ENCODE assay signal across 17 mouse cellular contexts in the genomic region with DNA sequence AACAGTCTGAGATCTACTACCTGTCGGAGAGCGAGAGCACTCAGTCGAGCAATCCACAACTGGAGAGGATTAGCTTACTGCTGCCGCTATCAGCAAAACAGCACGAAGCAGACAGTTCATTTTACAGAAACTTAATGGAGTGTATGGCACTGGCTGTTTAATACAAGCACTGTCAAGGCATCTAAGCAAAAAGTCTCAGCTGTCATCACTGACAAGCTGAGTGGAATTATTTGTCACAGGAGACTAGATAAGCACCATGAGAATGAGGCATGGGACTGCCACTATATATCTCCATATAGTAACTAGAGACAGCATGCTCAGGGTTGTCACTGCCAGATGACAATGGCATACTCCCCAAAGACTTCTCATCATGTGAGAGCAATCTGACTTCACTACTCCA.
DNase-seq lines count a peak whose midpoint lies in the region; ATAC-seq lines count a peak whose summit lies in the region.
"Had no signal": no experiment of that assay in that cellular context is flagged by ENCODE, and none has a peak within 500 bp of the region (broad histone marks: within the 10 kb centered on the region; RNA-seq: fewer than 3 reads in every experiment).

No protein-coding gene starts in this region.

- no peaks in the 10 kb centered on the region for H3K9me3 ChIP-seq in heart, embryonic 13.5 days
- no peaks in the 10 kb centered on the region for H3K9me3 ChIP-seq in midbrain, embryonic 14.5 days (ENCODE audit: control insufficient read depth, low read length)
- no peaks in the 10 kb centered on the region for H3K9me3 ChIP-seq in midbrain, embryonic 10.5 days (replicated peaks)
- no peaks in the 10 kb centered on the region for H3K9me3 ChIP-seq in midbrain, embryonic 16.5 days (replicated peaks; ENCODE audit: control insufficient read depth, low read length, poor library complexity, severe bottlenecking)
- H3K9me3 ChIP-seq: embryonic facial prominence, embryonic 12.5 days; liver, embryonic 13.5 days; lung, embryonic 15.5 days had no signal

- DNase-seq in heart, postnatal 10 days = no peak
- peak; percentile 23 for DNase-seq in midbrain, embryonic 14.5 days
- no peak for DNase-seq in midbrain, embryonic 10.5 days (ENCODE audit: low spot score)
- DNase-seq in cerebellum, adult 11 months = no peak
- DNase-seq in left cerebral cortex, postnatal 4 days = no peak
- DNase-seq: adrenal gland, postnatal 10 days; cerebellum, adult 18-20 months; heart, postnatal 4 days; liver, embryonic 13.5 days had no signal

- 0 out of 2 replicates have a peak overlapping the region, but pooled peaks have one; percentile 1 for H3K4me2 ChIP-seq in heart, embryonic 13.5 days
- no peak overlapping the region for H3K4me2 ChIP-seq in midbrain, embryonic 14.5 days (ENCODE audit: low read length)
- no peak overlapping the region for H3K4me2 ChIP-seq in midbrain, embryonic 16.5 days (ENCODE audit: low read length)
- H3K4me2 ChIP-seq: embryonic facial prominence, embryonic 12.5 days; heart, embryonic 11.5 days; liver, embryonic 13.5 days; lung, embryonic 15.5 days had no signal

- no peak for ATAC-seq in heart, embryonic 13.5 days (ENCODE audit: extremely low read depth, insufficient number of reproducible peaks, low FRiP score, low TSS enrichment)
- no peak for ATAC-seq in midbrain, embryonic 14.5 days (ENCODE audit: low FRiP score, low TSS enrichment)
- peak; percentile 76; the same call in 1 of the 2 replicates for ATAC-seq in midbrain, embryonic 16.5 days
- ATAC-seq: intestine, postnatal 0 days had no signal

- H3K4me3 ChIP-seq in heart, embryonic 13.5 days = no peak overlapping the region
- no peak overlapping the region for H3K4me3 ChIP-seq in midbrain, embryonic 14.5 days (replicated peaks; ENCODE audit: low read depth, low read length)
- H3K4me3 ChIP-seq in midbrain, embryonic 10.5 days = no peak overlapping the region
- no peak overlapping the region for H3K4me3 ChIP-seq in midbrain, embryonic 16.5 days (ENCODE audit: low read depth, low read length)
- H3K4me3 ChIP-seq: embryonic facial prominence, embryonic 12.5 days; liver, embryonic 13.5 days; lung, embryonic 15.5 days had no signal

- H3K27ac ChIP-seq in heart, embryonic 13.5 days (replicated peaks) = no peak overlapping the region
- no peak overlapping the region for H3K27ac ChIP-seq in midbrain, embryonic 14.5 days (replicated peaks; ENCODE audit: low read depth, low read length)
- H3K27ac ChIP-seq in midbrain, embryonic 10.5 days (replicated peaks) = no peak overlapping the region
- H3K27ac ChIP-seq in midbrain, embryonic 16.5 days (ENCODE audit: low read length) = no peak overlapping the region
- H3K27ac ChIP-seq: embryonic facial prominence, embryonic 12.5 days; liver, embryonic 13.5 days; lung, embryonic 15.5 days; macrophage; stomach, postnatal 0 days had no signal

- peaks cover 3% of the 10 kb centered on the region; the same call in 1 of the 2 replicates for H3K4me1 ChIP-seq in heart, embryonic 13.5 days
- no peaks in the 10 kb centered on the region for H3K4me1 ChIP-seq in midbrain, embryonic 14.5 days (ENCODE audit: control insufficient read depth, insufficient read depth, low read length)
- H3K4me1 ChIP-seq in midbrain, embryonic 10.5 days = no peaks in the 10 kb centered on the region
- peaks cover 2% of the 10 kb centered on the region; the same call in 1 of the 2 replicates for H3K4me1 ChIP-seq in midbrain, embryonic 16.5 days (ENCODE audit: control insufficient read depth, insufficient read depth, low read length)
- H3K4me1 ChIP-seq: embryonic facial prominence, embryonic 12.5 days; liver, embryonic 13.5 days; lung, embryonic 15.5 days had no signal

- no peak overlapping the region for H3K9ac ChIP-seq in heart, embryonic 13.5 days
- no peak overlapping the region for H3K9ac ChIP-seq in midbrain, embryonic 14.5 days (replicated peaks; ENCODE audit: low read length)
- no peak overlapping the region for H3K9ac ChIP-seq in midbrain, embryonic 16.5 days (ENCODE audit: low read depth, low read length)
- H3K9ac ChIP-seq: embryonic facial prominence, embryonic 12.5 days; liver, embryonic 13.5 days; lung, embryonic 15.5 days had no signal

- no peaks in the 10 kb centered on the region for H3K27me3 ChIP-seq in heart, embryonic 13.5 days (replicated peaks)
- H3K27me3 ChIP-seq in midbrain, embryonic 14.5 days (ENCODE audit: control insufficient read depth, insufficient read depth, low read length) = no peaks in the 10 kb centered on the region
- no peaks in the 10 kb centered on the region for H3K27me3 ChIP-seq in midbrain, embryonic 10.5 days (ENCODE audit: low read depth, poor library complexity, severe bottlenecking)
- H3K27me3 ChIP-seq in midbrain, embryonic 16.5 days (ENCODE audit: control insufficient read depth, insufficient read depth, low read depth, low read length) = no peaks in the 10 kb centered on the region
- H3K27me3 ChIP-seq: embryonic facial prominence, embryonic 12.5 days; liver, embryonic 13.5 days; lung, embryonic 15.5 days had no signal

- H3K36me3 ChIP-seq in heart, embryonic 13.5 days = no peaks in the 10 kb centered on the region
- H3K36me3 ChIP-seq in midbrain, embryonic 14.5 days (ENCODE audit: control insufficient read depth, insufficient read depth, low read length) = no peaks in the 10 kb centered on the region
- no peaks in the 10 kb centered on the region for H3K36me3 ChIP-seq in midbrain, embryonic 10.5 days
- no peaks in the 10 kb centered on the region for H3K36me3 ChIP-seq in midbrain, embryonic 16.5 days (ENCODE audit: control insufficient read depth, insufficient read depth, low read length)
- H3K36me3 ChIP-seq: embryonic facial prominence, embryonic 12.5 days; liver, embryonic 13.5 days; lung, embryonic 15.5 days had no signal

- 32% methylated on average over 5 of the region's 5 CpGs for WGBS in heart, embryonic 13.5 days
- 65% methylated on average over 5 of the region's 5 CpGs for WGBS in midbrain, embryonic 14.5 days
- WGBS in midbrain, embryonic 10.5 days = 86% methylated on average over 5 of the region's 5 CpGs
- WGBS in midbrain, embryonic 16.5 days = 65% methylated on average over 5 of the region's 5 CpGs

- intact Hi-C loops in heart, postnatal 10 days (cut with DNase I) = no loop called here
- intact Hi-C loops in left cerebral cortex, postnatal 4 days (cut with DNase I) = no loop called here
